Mouse (Mus musculus) myocyte (in vitro differentiated cells): Measurements from ENCODE around the gene Add3. TPM values are rescaled to one million over a fixed set of nuclear protein-coding genes. Genes with fewer than 3 reads are reported as not detected.

Experiments
- H3K27me3 ChIP-seq: one replicate; pipeline ENCODE4 v1.6.1; 2011; ENCODE audit not compliant: control insufficient read depth, insufficient read depth, insufficient read length
- H3K36me3 ChIP-seq: one replicate; pipeline ENCODE4 v1.6.1; 2011; ENCODE audit not compliant: control insufficient read depth, insufficient read depth
- H3K4me2 ChIP-seq: one replicate; pipeline ENCODE4 v1.6.1; 2011; ENCODE audit warnings: low read depth, control low read depth
- H3K4me3 ChIP-seq: one replicate; pipeline ENCODE4 v1.5.1; 2011; ENCODE audit warnings: mild to moderate bottlenecking, control low read depth, moderate library complexity
- H3K79me2 ChIP-seq: one replicate; pipeline ENCODE4 v1.6.1; 2011; ENCODE audit not compliant: control insufficient read depth, insufficient read depth
- H3ac ChIP-seq: one replicate; pipeline ENCODE4 v1.6.1; 2011; ENCODE audit not compliant: control insufficient read depth, insufficient read length
- CEBPB ChIP-seq: IDR thresholded peaks from 2 replicates; pipeline ENCODE4 v1.6.1; 2011; ENCODE audit warnings: mild to moderate bottlenecking, moderate library complexity; ENCODE audit not compliant: poor library complexity, insufficient read depth, severe bottlenecking
- E2F4 ChIP-seq: IDR thresholded peaks from one replicate; pipeline ENCODE4 v1.6.1; 2011; ENCODE audit warnings: mild to moderate bottlenecking, control low read depth, moderate library complexity; ENCODE audit not compliant: insufficient read depth
- MAX ChIP-seq: IDR thresholded peaks from one replicate; pipeline ENCODE4 v1.6.1; 2011; ENCODE audit warnings: low read depth, mild to moderate bottlenecking, control low read depth
- MYOD1 ChIP-seq, 3 experiments: IDR thresholded peaks; one replicate each; pipeline ENCODE4 v1.6.1; 2011; ENCODE audit warnings: control low read depth in 2 of 3, low read depth in 2 of 3, mild to moderate bottlenecking in 2 of 3, moderate library complexity in 1 of 3; ENCODE audit not compliant: insufficient read length in 2 of 3, control insufficient read depth in 1 of 3
- MYOG ChIP-seq, 3 experiments: IDR thresholded peaks; one replicate each; pipeline ENCODE4 v1.6.1; 2011; ENCODE audit warnings: control low read depth in 2 of 3, low read depth in 2 of 3, mild to moderate bottlenecking in 2 of 3; ENCODE audit not compliant: insufficient read length in 2 of 3, control insufficient read depth in 1 of 3, insufficient read depth in 1 of 3
- POLR2A ChIP-seq: IDR thresholded peaks from one replicate; pipeline ENCODE4 v1.6.1; 2011; ENCODE audit warnings: low read depth, mild to moderate bottlenecking, control low read depth, moderate library complexity; ENCODE audit not compliant: insufficient read length
- POLR2AphosphoS2 ChIP-seq: IDR thresholded peaks from one replicate; pipeline ENCODE4 v1.6.1; 2011; ENCODE audit warnings: low read depth, control low read depth; ENCODE audit not compliant: insufficient read length
- REST ChIP-seq: IDR thresholded peaks from one replicate; pipeline ENCODE4 v1.6.1; 2011; ENCODE audit warnings: mild to moderate bottlenecking, control low read depth, moderate library complexity; ENCODE audit not compliant: insufficient read depth, insufficient read length
- SRF ChIP-seq: IDR thresholded peaks from one replicate; pipeline ENCODE4 v1.6.1; 2011; ENCODE audit warnings: low read depth; ENCODE audit not compliant: control insufficient read depth, insufficient read length
- TCF12 ChIP-seq: IDR thresholded peaks from one replicate; pipeline ENCODE4 v1.6.1; 2011; ENCODE audit warnings: mild to moderate bottlenecking, control low read depth; ENCODE audit not compliant: poor library complexity, insufficient read depth, severe bottlenecking
- TCF3 ChIP-seq: IDR thresholded peaks from one replicate; pipeline ENCODE4 v1.6.1; 2011; ENCODE audit warnings: low read depth, control low read depth; ENCODE audit not compliant: insufficient read length
- USF1 ChIP-seq: IDR thresholded peaks from one replicate; pipeline ENCODE4 v1.6.1; 2011; ENCODE audit warnings: low read depth, mild to moderate bottlenecking, control low read depth, moderate library complexity
- polyA plus RNA-seq: library from polyadenylated mRNA; unstranded; fragments of >200 nt; fragmentation: generic; extraction: Trizol; gene quantifications from one replicate; pipeline ENCODE4 v1.2.1, GENCODE M21; 2012; ENCODE audit warnings: missing spikeins

Gene Add3
- polyA plus RNA-seq, 1 experiment: 8.3 TPM

DNA sequence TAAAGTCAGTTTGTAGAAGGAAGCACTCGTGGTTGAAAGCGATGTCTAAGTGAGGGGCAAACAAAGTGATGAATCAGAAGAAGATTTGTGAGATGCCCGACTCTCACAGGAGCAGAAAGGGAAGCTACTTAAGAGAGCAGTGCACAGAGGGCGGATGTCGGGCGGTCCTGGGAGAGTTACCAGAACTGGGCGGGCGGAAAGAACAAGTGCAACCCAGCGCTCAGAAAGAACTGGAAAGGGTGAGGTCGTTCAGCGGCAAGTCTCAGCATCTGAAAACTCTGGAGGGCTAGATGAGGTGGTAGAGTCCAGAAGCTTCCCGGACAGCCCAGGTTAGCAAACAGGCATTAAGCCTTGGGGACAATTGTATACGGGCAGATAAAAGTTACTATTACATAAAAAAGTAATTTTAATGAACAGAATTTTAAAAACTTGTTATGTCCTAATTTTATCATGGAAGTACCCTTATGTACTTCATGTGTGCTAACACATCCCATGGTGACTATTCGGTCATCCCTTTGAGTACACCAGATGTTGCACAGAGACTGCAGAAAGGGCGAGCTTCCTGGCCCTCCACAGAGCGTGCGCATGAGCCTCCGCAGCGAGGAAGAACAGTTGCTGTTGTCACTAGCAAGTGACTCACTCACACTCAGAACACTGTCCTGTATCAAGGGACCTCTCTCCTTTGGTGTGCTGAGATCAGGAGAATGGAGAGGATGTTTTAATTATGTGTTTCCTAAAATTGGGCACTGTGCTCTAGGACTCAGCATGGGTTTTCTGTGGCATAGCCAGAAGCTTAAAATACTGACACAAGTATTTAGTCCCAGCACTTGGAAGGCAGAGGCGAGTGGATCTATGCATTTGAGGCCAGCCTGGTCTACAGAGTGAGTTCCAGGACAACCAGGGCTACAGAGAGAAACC is 38.6 kb downstream of the Add3 start:
- Histone ChIP-seq H3K79me2 (no peaks in the 10 kb centered on the region), H3ac (no peak overlapping the region), H3K4me3 (no peak overlapping the region), H3K27me3 (no peaks in the 10 kb centered on the region), H3K36me3 (no peaks in the 10 kb centered on the region), H3K4me2 (no peak overlapping the region)
- no peak for TF ChIP-seq TCF3
- TF ChIP-seq POLR2A: no peak
- no peak for TF ChIP-seq MYOG (IDR thresholded peaks at IDR 0.05; ENCODE audit: control insufficient read depth in 1 of 3, insufficient read depth in 1 of 3, insufficient read length in 2 of 3, low read depth in 2 of 3)
- TF ChIP-seq POLR2AphosphoS2: no peak
- TF ChIP-seq E2F4: no peak
- no peak for TF ChIP-seq MAX
- no peak for TF ChIP-seq TCF12
- TF ChIP-seq USF1: no peak
- no peak for TF ChIP-seq MYOD1 (IDR thresholded peaks at IDR 0.05; ENCODE audit: control insufficient read depth in 1 of 3, insufficient read length in 2 of 3, low read depth in 2 of 3)
- TF ChIP-seq SRF: no peak
- TF ChIP-seq CEBPB: no peak
- TF ChIP-seq REST: no peak

GRCm38 (mm10) chr19:53180168-53180803 is 40.0 kb downstream of the Add3 start:
- H3K27me3 ChIP-seq: no peaks in the 10 kb centered on the region
- H3ac ChIP-seq: no peak overlapping the region
- TF ChIP-seq POLR2AphosphoS2 (no peak), CEBPB (no peak), MAX (no peak), SRF (no peak), REST (no peak), TCF3 (no peak), POLR2A (no peak), MYOG (IDR thresholded peaks at IDR 0.05; ENCODE audit: control insufficient read depth in 1 of 3, insufficient read depth in 1 of 3, insufficient read length in 2 of 3, low read depth in 2 of 3) (no peak), TCF12 (no peak), E2F4 (no peak), USF1 (no peak), MYOD1 (IDR thresholded peaks at IDR 0.05; ENCODE audit: control insufficient read depth in 1 of 3, insufficient read length in 2 of 3, low read depth in 2 of 3) (no peak)
- no peaks in the 10 kb centered on the region for H3K36me3 ChIP-seq
- no peaks in the 10 kb centered on the region for H3K79me2 ChIP-seq
- no peak overlapping the region for H3K4me3 ChIP-seq
- H3K4me2 ChIP-seq: no peak overlapping the region

DNA sequence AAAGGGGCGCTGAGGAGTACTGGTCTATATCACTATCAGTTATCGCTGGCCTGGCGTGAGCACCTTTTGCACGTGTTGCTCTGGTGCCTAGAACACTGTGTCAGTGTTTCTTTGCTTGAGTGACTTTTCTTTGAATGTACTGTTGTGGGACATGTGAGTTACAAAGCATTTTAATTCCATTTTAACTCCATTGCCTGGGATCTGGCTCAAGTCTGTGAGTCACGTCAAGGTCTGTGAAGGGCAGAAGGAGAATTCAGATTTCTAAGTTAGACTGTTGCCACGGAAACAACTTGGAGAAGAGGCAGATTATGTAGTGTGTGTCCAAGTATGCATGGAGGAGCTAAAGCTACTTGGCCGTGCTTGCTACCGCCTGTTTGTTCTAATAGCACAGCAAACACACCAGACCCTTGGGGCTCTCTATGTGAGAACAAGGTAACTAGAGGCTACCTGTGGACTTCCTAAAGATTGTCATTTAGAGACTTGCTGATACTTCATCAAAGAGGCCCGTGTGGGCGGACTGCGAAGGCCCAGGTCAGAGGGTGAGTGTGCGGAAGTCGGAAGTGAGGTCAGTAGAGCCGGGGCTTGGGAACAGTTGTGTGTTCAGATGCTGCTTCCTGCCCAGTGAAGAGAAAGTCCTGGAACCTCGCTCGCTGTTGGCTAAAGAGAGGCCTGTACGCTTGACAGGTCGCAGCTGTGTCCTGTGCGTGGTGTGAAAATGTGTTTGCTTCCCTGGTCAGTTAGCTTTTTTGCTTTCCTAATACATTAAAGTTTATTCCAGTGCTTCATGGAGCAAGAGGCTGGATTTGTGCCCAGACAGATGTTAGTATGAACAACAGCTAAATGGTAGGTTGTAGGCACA is 41.0 kb downstream of the Add3 start:
- Histone ChIP-seq H3K36me3 (no peaks in the 10 kb centered on the region), H3K79me2 (no peaks in the 10 kb centered on the region), H3K4me3 (no peak overlapping the region), H3K4me2 (no peak overlapping the region), H3K27me3 (no peaks in the 10 kb centered on the region), H3ac (no peak overlapping the region)
- TF ChIP-seq REST (no peak), TCF12 (no peak), MYOG (IDR thresholded peaks at IDR 0.05; ENCODE audit: control insufficient read depth in 1 of 3, insufficient read depth in 1 of 3, insufficient read length in 2 of 3, low read depth in 2 of 3) (no peak), POLR2A (no peak), POLR2AphosphoS2 (no peak), TCF3 (no peak), E2F4 (no peak), MYOD1 (IDR thresholded peaks at IDR 0.05; ENCODE audit: control insufficient read depth in 1 of 3, insufficient read length in 2 of 3, low read depth in 2 of 3) (no peak), SRF (no peak), MAX (no peak)

GRCm38 (mm10) chr19:53183620-53184019 is 43.4 kb downstream of the Add3 start:
- Histone ChIP-seq H3K27me3 (no peaks in the 10 kb centered on the region), H3ac (no peak overlapping the region), H3K36me3 (no peaks in the 10 kb centered on the region), H3K4me3 (no peak overlapping the region), H3K4me2 (no peak overlapping the region), H3K79me2 (no peaks in the 10 kb centered on the region)
- no peak for TF ChIP-seq MYOD1 (IDR thresholded peaks at IDR 0.05; ENCODE audit: control insufficient read depth in 1 of 3, insufficient read length in 2 of 3, low read depth in 2 of 3)
- no peak for TF ChIP-seq POLR2A
- no peak for TF ChIP-seq CEBPB
- TF ChIP-seq POLR2AphosphoS2: no peak
- no peak for TF ChIP-seq REST
- TF ChIP-seq TCF12: no peak
- TF ChIP-seq MAX: no peak
- no peak for TF ChIP-seq TCF3
